Mouse (Mus musculus): ENCODE results near the gene Pbx3. TPM values are rescaled to one million over a fixed set of nuclear protein-coding genes. Genes with fewer than 3 reads are reported as not detected.

Pbx3 gene
- polyA plus RNA-seq, 1 experiment from 2014 or later: 19.6 TPM

GRCm38 (mm10) chr2:34275630-34276193, 97.2 kb downstream of the Pbx3 start:
- ATAC-seq (replicated peaks; ENCODE audit: low FRiP score): no peak
- Histone ChIP-seq H3K27ac (ENCODE audit: low read depth, low read length) (no peak overlapping the region), H3K36me3 (ENCODE audit: control insufficient read depth, insufficient read depth, low read length) (no peaks in the 10 kb centered on the region), H3K9me3 (ENCODE audit: control insufficient read depth, low read length) (no peaks in the 10 kb centered on the region), H3K27me3 (replicated peaks; ENCODE audit: control insufficient read depth, insufficient read depth, low read length) (no peaks in the 10 kb centered on the region), H3K4me1 (replicated peaks; ENCODE audit: control insufficient read depth, insufficient read depth, low read length) (no peaks in the 10 kb centered on the region), H3K4me2 (no peak overlapping the region), H3K9ac (ENCODE audit: low read depth, low read length) (no peak overlapping the region), H3K4me3 (ENCODE audit: low read depth, low read length) (no peak overlapping the region)
- DNase-seq (ENCODE audit: low spot score): no peak
- 90% methylated on average over 10 of the region's 10 CpGs for WGBS

DNA sequence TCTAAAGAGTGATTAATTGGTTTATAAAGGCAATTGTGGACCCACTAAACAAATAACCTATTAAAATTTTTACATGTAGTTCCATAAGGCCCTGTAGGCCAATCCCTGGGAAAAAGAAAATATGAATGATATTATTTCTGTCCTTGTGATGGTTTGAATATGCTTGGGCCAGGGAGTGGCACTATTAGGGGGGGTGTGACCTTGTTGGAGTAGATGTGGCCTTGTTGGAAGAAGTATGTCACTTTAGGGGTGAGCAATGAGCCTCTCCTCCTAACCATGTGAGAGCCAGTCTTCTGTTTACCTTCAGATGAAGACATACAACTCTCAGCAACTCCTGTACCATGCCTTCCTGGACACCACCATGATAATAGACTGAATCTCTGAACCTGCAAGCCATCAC, 110.9 kb downstream of the Pbx3 start:
- no peak overlapping the region for H3K9ac ChIP-seq (ENCODE audit: low read depth, low read length)
- no peak for DNase-seq (ENCODE audit: low spot score)
- no peaks in the 10 kb centered on the region for H3K4me1 ChIP-seq (replicated peaks; ENCODE audit: control insufficient read depth, insufficient read depth, low read length)
- no peaks in the 10 kb centered on the region for H3K9me3 ChIP-seq (ENCODE audit: control insufficient read depth, low read length)
- no peaks in the 10 kb centered on the region for H3K27me3 ChIP-seq (replicated peaks; ENCODE audit: control insufficient read depth, insufficient read depth, low read length)
- no peak overlapping the region for H3K27ac ChIP-seq (ENCODE audit: low read depth, low read length)
- ATAC-seq (replicated peaks; ENCODE audit: low FRiP score): no peak
- H3K36me3 ChIP-seq (ENCODE audit: control insufficient read depth, insufficient read depth, low read length): no peaks in the 10 kb centered on the region
- no peak overlapping the region for H3K4me2 ChIP-seq
- H3K4me3 ChIP-seq (ENCODE audit: low read depth, low read length): no peak overlapping the region

GRCm38 (mm10) chr2:34260653-34261076, 112.3 kb downstream of the Pbx3 start:
- Histone ChIP-seq H3K36me3 (ENCODE audit: control insufficient read depth, insufficient read depth, low read length) (no peaks in the 10 kb centered on the region), H3K4me1 (replicated peaks; ENCODE audit: control insufficient read depth, insufficient read depth, low read length) (no peaks in the 10 kb centered on the region), H3K4me2 (no peak overlapping the region), H3K4me3 (ENCODE audit: low read depth, low read length) (no peak overlapping the region), H3K27ac (ENCODE audit: low read depth, low read length) (no peak overlapping the region), H3K9me3 (ENCODE audit: control insufficient read depth, low read length) (no peaks in the 10 kb centered on the region), H3K27me3 (replicated peaks; ENCODE audit: control insufficient read depth, insufficient read depth, low read length) (no peaks in the 10 kb centered on the region), H3K9ac (ENCODE audit: low read depth, low read length) (no peak overlapping the region)
- DNase-seq (ENCODE audit: low spot score) (no peak), ATAC-seq (replicated peaks; ENCODE audit: low FRiP score) (no peak)
- WGBS: 74% methylated on average over 4 of the region's 4 CpGs

- ATAC-seq (replicated peaks; ENCODE audit: low FRiP score): no peak
- no peaks in the 10 kb centered on the region for H3K27me3 ChIP-seq (replicated peaks; ENCODE audit: control insufficient read depth, insufficient read depth, low read length)
- 58% methylated on average over 2 of the region's 2 CpGs for WGBS
These were observed 114.7 kb downstream of the Pbx3 start for GRCm38 (mm10) chr2:34258256-34258655.

DNA sequence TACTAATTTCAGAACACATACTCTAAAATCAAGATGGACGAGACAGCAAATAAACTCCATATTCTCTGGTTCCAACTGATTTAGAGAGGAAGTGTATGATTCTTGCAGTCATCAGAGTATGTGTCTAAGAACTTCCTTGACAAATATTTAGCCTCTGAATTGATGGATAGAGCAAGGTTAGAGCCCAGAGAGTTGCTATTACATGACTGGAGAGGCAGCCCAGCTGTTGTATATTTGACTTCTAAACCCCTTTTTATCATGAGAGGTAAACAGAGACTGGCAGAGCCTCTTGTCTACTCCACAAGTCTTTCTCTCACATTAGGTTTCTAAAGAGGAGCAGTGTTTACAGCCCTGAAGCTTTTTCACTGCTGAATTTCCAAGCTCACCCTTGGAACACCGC, 115.3 kb downstream of the Pbx3 start:
- Histone ChIP-seq H3K36me3 (ENCODE audit: control insufficient read depth, insufficient read depth, low read length) (no peaks in the 10 kb centered on the region), H3K4me3 (ENCODE audit: low read depth, low read length) (no peak overlapping the region), H3K4me1 (replicated peaks; ENCODE audit: control insufficient read depth, insufficient read depth, low read length) (0 out of 2 replicates have a peak, but pooled peaks cover 4% of the 10 kb centered on the region), H3K9me3 (ENCODE audit: control insufficient read depth, low read length) (no peaks in the 10 kb centered on the region), H3K9ac (ENCODE audit: low read depth, low read length) (no peak overlapping the region), H3K27ac (ENCODE audit: low read depth, low read length) (no peak overlapping the region), H3K27me3 (replicated peaks; ENCODE audit: control insufficient read depth, insufficient read depth, low read length) (no peaks in the 10 kb centered on the region), H3K4me2 (no peak overlapping the region)
- DNase-seq (ENCODE audit: low spot score) (no peak), ATAC-seq (replicated peaks; ENCODE audit: low FRiP score) (no peak)
- WGBS: 76% methylated on average over 2 of the region's 2 CpGs

More at GRCm38 (mm10) chr2:34258256-34258655, 114.7 kb downstream of the Pbx3 start:
- Histone ChIP-seq H3K4me2 (no peak overlapping the region), H3K4me1 (replicated peaks; ENCODE audit: control insufficient read depth, insufficient read depth, low read length) (0 out of 2 replicates have a peak, but pooled peaks cover 3% of the 10 kb centered on the region), H3K36me3 (ENCODE audit: control insufficient read depth, insufficient read depth, low read length) (no peaks in the 10 kb centered on the region), H3K4me3 (ENCODE audit: low read depth, low read length) (no peak overlapping the region), H3K27ac (ENCODE audit: low read depth, low read length) (no peak overlapping the region; the same call in 1 of the 2 replicates), H3K9ac (ENCODE audit: low read depth, low read length) (no peak overlapping the region), H3K9me3 (ENCODE audit: control insufficient read depth, low read length) (no peaks in the 10 kb centered on the region)
- DNase-seq (ENCODE audit: low spot score): no peak

DNA sequence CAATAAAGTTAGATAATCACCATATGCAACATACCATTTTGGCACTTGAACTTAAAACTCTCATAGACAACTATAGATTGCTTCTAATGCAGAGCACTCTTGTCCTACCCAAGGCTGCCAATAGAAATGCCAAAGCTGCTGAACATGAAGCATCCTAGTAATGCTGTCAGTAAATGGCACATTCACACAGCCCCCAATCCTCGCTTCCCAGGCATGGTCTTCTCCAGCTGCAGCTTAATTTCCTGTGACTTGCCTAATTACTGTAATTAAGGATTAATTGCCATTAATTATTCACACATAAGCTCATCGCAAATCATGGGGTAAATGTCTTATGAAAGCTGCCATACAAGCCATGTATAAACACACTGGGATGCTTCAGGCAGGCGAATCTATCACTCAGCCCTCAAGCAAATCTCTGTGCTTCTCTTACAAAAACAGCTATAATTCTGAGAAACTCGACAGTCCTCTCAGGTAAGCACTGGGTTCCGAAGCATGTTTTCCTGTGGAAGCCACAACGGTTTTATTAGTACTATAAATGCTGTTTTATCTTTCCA, 116.9 kb downstream of the Pbx3 start:
- Histone ChIP-seq H3K27ac (ENCODE audit: low read depth, low read length) (no peak overlapping the region), H3K9ac (ENCODE audit: low read depth, low read length) (no peak overlapping the region), H3K4me2 (no peak overlapping the region), H3K36me3 (ENCODE audit: control insufficient read depth, insufficient read depth, low read length) (no peaks in the 10 kb centered on the region), H3K4me3 (ENCODE audit: low read depth, low read length) (no peak overlapping the region), H3K27me3 (replicated peaks; ENCODE audit: control insufficient read depth, insufficient read depth, low read length) (no peaks in the 10 kb centered on the region), H3K9me3 (ENCODE audit: control insufficient read depth, low read length) (no peaks in the 10 kb centered on the region), H3K4me1 (replicated peaks; ENCODE audit: control insufficient read depth, insufficient read depth, low read length) (0 out of 2 replicates have a peak, but pooled peaks cover 4% of the 10 kb centered on the region)
- ATAC-seq (replicated peaks; ENCODE audit: low FRiP score): no peak
- 82% methylated on average over 6 of the region's 6 CpGs for WGBS
- DNase-seq (ENCODE audit: low spot score): no peak

GRCm38 (mm10) chr2:34253627-34254026, 119.3 kb downstream of the Pbx3 start:
- Histone ChIP-seq H3K9ac (ENCODE audit: low read depth, low read length) (no peak overlapping the region), H3K4me1 (replicated peaks; ENCODE audit: control insufficient read depth, insufficient read depth, low read length) (peaks cover 4% of the 10 kb centered on the region; the same call in 1 of the 2 replicates), H3K4me2 (no peak overlapping the region), H3K9me3 (ENCODE audit: control insufficient read depth, low read length) (no peaks in the 10 kb centered on the region), H3K27ac (ENCODE audit: low read depth, low read length) (no peak overlapping the region), H3K4me3 (ENCODE audit: low read depth, low read length) (no peak overlapping the region), H3K27me3 (replicated peaks; ENCODE audit: control insufficient read depth, insufficient read depth, low read length) (no peaks in the 10 kb centered on the region), H3K36me3 (ENCODE audit: control insufficient read depth, insufficient read depth, low read length) (no peaks in the 10 kb centered on the region)
- WGBS: 23% methylated on average over 1 of the region's 1 CpGs
- ATAC-seq (replicated peaks; ENCODE audit: low FRiP score) (no peak), DNase-seq (ENCODE audit: low spot score) (no peak)

DNA sequence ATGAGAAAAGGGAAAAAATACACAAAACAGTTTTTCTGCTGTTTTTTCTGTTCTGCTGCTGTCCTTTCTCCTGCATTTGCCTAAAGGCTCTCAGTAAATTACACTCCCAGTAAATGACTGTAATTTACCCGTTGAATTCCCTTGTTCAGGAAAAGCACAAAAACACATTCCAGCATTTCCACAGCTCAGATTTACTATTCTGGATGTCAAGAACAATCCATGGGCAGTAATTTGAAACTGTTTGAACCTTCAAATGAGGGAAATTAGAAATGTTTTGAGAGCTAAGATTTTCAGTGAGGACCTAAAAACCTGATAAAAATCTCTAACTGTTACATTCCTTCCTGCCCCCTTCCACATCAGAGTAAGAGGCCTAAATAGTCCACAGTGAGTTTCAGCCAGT, 119.8 kb downstream of the Pbx3 start:
- Histone ChIP-seq H3K4me3 (ENCODE audit: low read depth, low read length) (no peak overlapping the region), H3K9ac (ENCODE audit: low read depth, low read length) (no peak overlapping the region), H3K27me3 (replicated peaks; ENCODE audit: control insufficient read depth, insufficient read depth, low read length) (no peaks in the 10 kb centered on the region), H3K27ac (ENCODE audit: low read depth, low read length) (no peak overlapping the region), H3K4me1 (replicated peaks; ENCODE audit: control insufficient read depth, insufficient read depth, low read length) (peaks cover 4% of the 10 kb centered on the region; the same call in 1 of the 2 replicates), H3K9me3 (ENCODE audit: control insufficient read depth, low read length) (no peaks in the 10 kb centered on the region), H3K4me2 (no peak overlapping the region), H3K36me3 (ENCODE audit: control insufficient read depth, insufficient read depth, low read length) (no peaks in the 10 kb centered on the region)
- 43% methylated on average over 1 of the region's 1 CpGs for WGBS
- ATAC-seq (replicated peaks; ENCODE audit: low FRiP score) (no peak), DNase-seq (ENCODE audit: low spot score) (no peak)

GRCm38 (mm10) chr2:34252286-34252685, 120.7 kb downstream of the Pbx3 start:
- DNase-seq (ENCODE audit: low spot score): no peak
- H3K4me2 ChIP-seq: no peak overlapping the region

More at GRCm38 (mm10) chr2:34252286-34252685, 120.7 kb downstream of the Pbx3 start:
- Histone ChIP-seq H3K36me3 (ENCODE audit: control insufficient read depth, insufficient read depth, low read length) (no peaks in the 10 kb centered on the region), H3K27ac (ENCODE audit: low read depth, low read length) (no peak overlapping the region), H3K9me3 (ENCODE audit: control insufficient read depth, low read length) (no peaks in the 10 kb centered on the region), H3K4me1 (replicated peaks; ENCODE audit: control insufficient read depth, insufficient read depth, low read length) (peaks cover 4% of the 10 kb centered on the region; the same call in 1 of the 2 replicates), H3K27me3 (replicated peaks; ENCODE audit: control insufficient read depth, insufficient read depth, low read length) (no peaks in the 10 kb centered on the region), H3K4me3 (ENCODE audit: low read depth, low read length) (no peak overlapping the region), H3K9ac (ENCODE audit: low read depth, low read length) (no peak overlapping the region)
- WGBS: 72% methylated on average over 3 of the region's 3 CpGs
- ATAC-seq (replicated peaks; ENCODE audit: low FRiP score): no peak

All from liver, embryonic 11.5 days (tissue).